Mouse (Mus musculus): ENCODE results near the gene Msrb1. TPM values are rescaled to one million over a fixed set of nuclear protein-coding genes. Genes with fewer than 3 reads are reported as not detected.
A peak's percentile ranks its signal among the peaks of the same experiment; 100 is the strongest.

Msrb1 gene
- 51.7 and 54.2 TPM in 2 replicates for polyA plus RNA-seq (2015; fragmentation: Nextera tagmentation; extraction: Ambion mirVana)

- Histone ChIP-seq H3K9ac (ENCODE audit: low read length) (peak within 1 kb of the TSS; percentile 79), H3K36me3 (ENCODE audit: control insufficient read depth, insufficient read depth, low read length) (peaks cover 5% of the 10 kb centered on the region; the same call in 1 of the 2 replicates), H3K9me3 (ENCODE audit: control insufficient read depth, low read length) (no peaks in the 10 kb centered on the region), H3K4me2 (replicated peaks; ENCODE audit: low read depth) (peak within 1 kb of the TSS; percentile 87), H3K27ac (replicated peaks) (peak within 1 kb of the TSS; percentile 87), H3K4me3 (ENCODE audit: low read depth, low read length) (peak within 1 kb of the TSS; percentile 65), H3K4me1 (replicated peaks; ENCODE audit: control insufficient read depth, insufficient read depth) (peaks cover 7% of the 10 kb centered on the region; the same call in 1 of the 2 replicates), H3K27me3 (ENCODE audit: control insufficient read depth, insufficient read depth, low read length) (no peaks in the 10 kb centered on the region)
- 1% methylated on average over 29 of the region's 29 CpGs for WGBS
- peak; percentile 96 for ATAC-seq (ENCODE audit: low FRiP score, low TSS enrichment)
- TF ChIP-seq CTCF (IDR thresholded peaks at IDR 0.05; ENCODE audit: low read depth), result 0 out of 2 replicates have a peak, but pooled peaks have one; percentile 1
- TF ChIP-seq EP300 (optimal IDR thresholded peaks at IDR 0.05), result no peak
- DNase-seq (ENCODE audit: low spot score), result peak; percentile 98
These were observed at the start of gene Msrb1 for GRCm38 (mm10) chr17:24736330-24737051. Gene Msrb1, plus strand, starts transcription at chr17:24736642.

DNA sequence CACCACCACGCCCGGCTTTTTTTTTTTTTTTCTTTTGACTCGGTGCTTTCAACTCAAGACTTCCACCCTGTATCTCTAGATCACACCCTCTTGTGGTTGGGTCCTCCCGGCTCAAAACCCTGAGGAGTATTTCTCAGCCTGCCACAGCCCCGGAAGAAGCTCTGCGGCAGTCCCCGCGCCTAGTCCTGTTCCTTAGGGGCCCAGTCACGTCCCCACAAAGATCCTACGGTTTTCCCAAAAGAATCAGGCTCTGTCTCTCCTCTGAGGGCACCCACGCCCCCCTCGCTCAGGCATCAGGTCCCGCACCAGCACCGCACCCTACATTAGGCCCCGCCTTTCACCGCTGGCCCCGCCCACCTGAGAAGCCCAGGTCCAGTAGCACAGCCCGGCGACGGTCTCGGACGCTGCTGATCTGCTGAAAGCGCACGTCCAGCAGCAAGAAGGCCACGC is 49.3 kb upstream of the Msrb1 start:
- H3K4me1 ChIP-seq (replicated peaks; ENCODE audit: control insufficient read depth, insufficient read depth), result peaks cover 8% of the 10 kb centered on the region
- H3K27ac ChIP-seq (replicated peaks), result no peak overlapping the region
- peak overlapping the region; percentile 56 for H3K4me2 ChIP-seq (replicated peaks; ENCODE audit: low read depth)
- peak; percentile 69 for ATAC-seq (ENCODE audit: low FRiP score, low TSS enrichment)
- no peaks in the 10 kb centered on the region for H3K9me3 ChIP-seq (ENCODE audit: control insufficient read depth, low read length)
- peak; percentile 19; the same call in 1 of the 2 replicates for TF ChIP-seq CTCF (IDR thresholded peaks at IDR 0.05; ENCODE audit: low read depth)
- TF ChIP-seq EP300 (optimal IDR thresholded peaks at IDR 0.05), result no peak
- DNase-seq (ENCODE audit: low spot score), result peak; percentile 77
- peaks cover 6% of the 10 kb centered on the region for H3K27me3 ChIP-seq (ENCODE audit: control insufficient read depth, insufficient read depth, low read length)
- WGBS, result 1% methylated on average over 24 of the region's 25 CpGs
- H3K4me3 ChIP-seq (ENCODE audit: low read depth, low read length), result peak overlapping the region; percentile 34
- no peaks in the 10 kb centered on the region for H3K36me3 ChIP-seq (ENCODE audit: control insufficient read depth, insufficient read depth, low read length)
- peak overlapping the region; percentile 27; the same call in 1 of the 2 replicates for H3K9ac ChIP-seq (ENCODE audit: low read length)

GRCm38 (mm10) chr17:24687599-24687998 is 48.8 kb upstream of the Msrb1 start:
- TF ChIP-seq CTCF (IDR thresholded peaks at IDR 0.05; ENCODE audit: low read depth) (no peak), EP300 (optimal IDR thresholded peaks at IDR 0.05) (no peak)
- no peak for ATAC-seq (ENCODE audit: low FRiP score, low TSS enrichment)
- WGBS, result 24% methylated on average over 23 of the region's 23 CpGs
- Histone ChIP-seq H3K27ac (replicated peaks) (no peak overlapping the region), H3K36me3 (ENCODE audit: control insufficient read depth, insufficient read depth, low read length) (no peaks in the 10 kb centered on the region), H3K4me1 (replicated peaks; ENCODE audit: control insufficient read depth, insufficient read depth) (peaks cover 8% of the 10 kb centered on the region), H3K9me3 (ENCODE audit: control insufficient read depth, low read length) (no peaks in the 10 kb centered on the region), H3K27me3 (ENCODE audit: control insufficient read depth, insufficient read depth, low read length) (peaks cover 6% of the 10 kb centered on the region), H3K4me2 (replicated peaks; ENCODE audit: low read depth) (peak overlapping the region; percentile 56), H3K9ac (ENCODE audit: low read length) (peak overlapping the region; percentile 27; the same call in 1 of the 2 replicates), H3K4me3 (ENCODE audit: low read depth, low read length) (peak overlapping the region; percentile 34)
- no peak for DNase-seq (ENCODE audit: low spot score)

DNA sequence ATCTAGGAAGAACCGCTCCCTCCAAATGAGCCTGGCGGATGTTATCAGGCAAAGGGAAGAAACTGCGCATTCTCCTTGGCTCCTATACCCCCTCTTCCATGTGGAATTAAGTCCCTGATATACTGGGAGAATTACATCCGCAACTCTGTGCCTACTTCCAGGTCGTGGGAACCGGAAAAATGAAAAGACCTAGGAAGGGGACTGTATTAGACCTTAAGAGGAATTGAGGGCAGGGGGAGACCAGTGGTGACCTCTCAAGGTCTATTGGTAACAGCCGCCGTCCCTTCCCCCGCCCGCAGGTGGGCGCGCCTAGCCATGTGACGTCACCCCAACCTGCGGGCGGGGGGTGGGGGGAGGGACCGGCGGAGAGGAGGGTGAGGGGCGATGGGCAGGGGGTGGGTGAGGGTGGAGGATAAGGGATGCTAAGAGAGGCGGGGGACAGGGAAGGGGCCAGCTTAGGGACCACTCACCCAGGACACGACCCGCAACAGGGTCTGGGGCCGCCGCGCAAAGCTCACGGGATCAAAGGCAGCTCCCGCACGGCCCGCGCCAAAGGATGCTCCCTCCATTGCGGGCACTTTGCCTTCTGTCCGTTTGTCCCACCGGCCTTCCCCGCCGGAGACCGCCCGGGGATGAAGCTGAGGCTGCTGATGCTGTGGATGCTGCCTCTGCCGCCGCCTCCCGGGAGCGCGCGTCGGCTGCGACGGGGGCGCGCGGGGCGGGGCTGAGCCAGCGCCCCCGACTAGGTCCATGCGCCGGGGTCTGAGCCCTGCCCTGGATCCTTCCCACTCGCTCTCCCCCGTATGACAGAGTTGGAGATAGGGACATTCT is 47.0 kb upstream of the Msrb1 start, which contains the start of gene Syngr3:
Gene Syngr3 (minus strand): TSS at position 705 of the 831 bp plus-strand sequence.
- no peak within 1 kb of the TSS for H3K27ac ChIP-seq (replicated peaks)
- H3K27me3 ChIP-seq (ENCODE audit: control insufficient read depth, insufficient read depth, low read length), result peaks cover 6% of the 10 kb centered on the region
- TF ChIP-seq CTCF (IDR thresholded peaks at IDR 0.05; ENCODE audit: low read depth) (no peak), EP300 (optimal IDR thresholded peaks at IDR 0.05) (no peak)
- WGBS, result 2% methylated on average over 45 of the region's 55 CpGs
- ATAC-seq (ENCODE audit: low FRiP score, low TSS enrichment) (no peak), DNase-seq (ENCODE audit: low spot score) (no peak)
- peaks cover 8% of the 10 kb centered on the region for H3K4me1 ChIP-seq (replicated peaks; ENCODE audit: control insufficient read depth, insufficient read depth)
- H3K4me3 ChIP-seq (ENCODE audit: low read depth, low read length), result peak within 1 kb of the TSS; percentile 35
- H3K4me2 ChIP-seq (replicated peaks; ENCODE audit: low read depth), result peak within 1 kb of the TSS; percentile 67
- no peaks in the 10 kb centered on the region for H3K9me3 ChIP-seq (ENCODE audit: control insufficient read depth, low read length)
- H3K9ac ChIP-seq (ENCODE audit: low read length), result peak within 1 kb of the TSS; percentile 55
- no peaks in the 10 kb centered on the region for H3K36me3 ChIP-seq (ENCODE audit: control insufficient read depth, insufficient read depth, low read length)

- DNase-seq (ENCODE audit: low spot score), result no peak
- Histone ChIP-seq H3K4me3 (ENCODE audit: low read depth, low read length) (no peak overlapping the region), H3K4me2 (replicated peaks; ENCODE audit: low read depth) (no peak overlapping the region), H3K4me1 (replicated peaks; ENCODE audit: control insufficient read depth, insufficient read depth) (peaks cover 12% of the 10 kb centered on the region), H3K9ac (ENCODE audit: low read length) (no peak overlapping the region), H3K27ac (replicated peaks) (no peak overlapping the region), H3K27me3 (ENCODE audit: control insufficient read depth, insufficient read depth, low read length) (peaks cover 6% of the 10 kb centered on the region), H3K36me3 (ENCODE audit: control insufficient read depth, insufficient read depth, low read length) (no peaks in the 10 kb centered on the region), H3K9me3 (ENCODE audit: control insufficient read depth, low read length) (no peaks in the 10 kb centered on the region)
- WGBS, result 86% methylated on average over 5 of the region's 5 CpGs
- ATAC-seq (ENCODE audit: low FRiP score, low TSS enrichment), result no peak
- TF ChIP-seq CTCF (IDR thresholded peaks at IDR 0.05; ENCODE audit: low read depth) (no peak), EP300 (optimal IDR thresholded peaks at IDR 0.05) (no peak)
These were observed 44.1 kb upstream of the Msrb1 start for GRCm38 (mm10) chr17:24692385-24692784.
